Mouse (Mus musculus) heart, adult 9 months (tissue): ENCODE measurements around the gene Cog6.
"Not testable (repeated sequence)": the region's sequence is repeated elsewhere in the genome, so short reads cannot be mapped to it uniquely, and the experiment has no call there.

Experiments used
- DNase-seq, 2 experiments: peaks; one replicate each; pipeline ENCODE4 v3.0.0; 2022; ENCODE audit warnings: low spot score in 2 of 2

Gene Cog6

GRCm38 (mm10) chr3:53032432-53032831 lies 15.4 kb upstream of the Cog6 start:
- no peak for DNase-seq

- no peak for DNase-seq
Measured at GRCm38 (mm10) chr3:53031586-53031985, 14.5 kb upstream of the Cog6 start.

- peak in 1 of 2 experiments; percentile 59 for DNase-seq
Measured at GRCm38 (mm10) chr3:53029046-53029445, 12.0 kb upstream of the Cog6 start.

- DNase-seq = no peak
Measured at GRCm38 (mm10) chr3:53027333-53027732, 10.3 kb upstream of the Cog6 start.

GRCm38 (mm10) chr3:53007411-53007810 lies 9.6 kb downstream of the Cog6 start:
- no peak for DNase-seq

GRCm38 (mm10) chr3:53004406-53005114 lies 12.5 kb downstream of the Cog6 start:
- DNase-seq = peak in 1 of 2 experiments; percentile 13

GRCm38 (mm10) chr3:53002076-53002475 lies 15.0 kb downstream of the Cog6 start:
- no peak for DNase-seq

GRCm38 (mm10) chr3:52999996-53000395 lies 17.0 kb downstream of the Cog6 start:
- DNase-seq = no peak

GRCm38 (mm10) chr3:52999016-52999744 lies 17.9 kb downstream of the Cog6 start:
- DNase-seq = no peak

- no peak for DNase-seq
Measured at GRCm38 (mm10) chr3:52997381-52997780, 19.7 kb downstream of the Cog6 start.

- no peak for DNase-seq
Measured at GRCm38 (mm10) chr3:52996635-52997034, 20.4 kb downstream of the Cog6 start.

GRCm38 (mm10) chr3:52994666-52995065 lies 22.4 kb downstream of the Cog6 start:
- DNase-seq = no peak

- no peak for DNase-seq
Measured at GRCm38 (mm10) chr3:52993296-52993695, 23.7 kb downstream of the Cog6 start.

GRCm38 (mm10) chr3:52990041-52990737 lies 26.8 kb downstream of the Cog6 start:
- DNase-seq = no peak

GRCm38 (mm10) chr3:52985508-52985941 lies 31.5 kb downstream of the Cog6 start:
- DNase-seq = not testable (repeated sequence)

GRCm38 (mm10) chr3:52983772-52984171 lies 33.3 kb downstream of the Cog6 start:
- peak in 1 of 2 experiments; percentile 23 for DNase-seq

GRCm38 (mm10) chr3:52982993-52983392 lies 34.0 kb downstream of the Cog6 start:
- DNase-seq = no peak

- DNase-seq = peak; percentile 51 to 71
Measured at GRCm38 (mm10) chr3:52974674-52975556, 42.1 kb downstream of the Cog6 start.

GRCm38 (mm10) chr3:52972916-52973315 lies 44.1 kb downstream of the Cog6 start:
- DNase-seq = no peak

GRCm38 (mm10) chr3:52967046-52967445 lies 50.0 kb downstream of the Cog6 start:
- DNase-seq = no peak

GRCm38 (mm10) chr3:52964206-52964605 lies 52.8 kb downstream of the Cog6 start:
- no peak for DNase-seq
